Mouse (Mus musculus) bone marrow, adult 2 months (tissue): ENCODE results near the gene Lenep.

ENCODE experiments used
- CTCF ChIP-seq: fragments of 200-500 bp; IDR thresholded peaks from 2 replicates; pipeline ENCODE4 v1.5.1; 2011; ENCODE audit warnings: low read length, control low read depth; ENCODE audit not compliant: control insufficient read depth, insufficient read depth
- POLR2A ChIP-seq: fragments of 200-500 bp; IDR thresholded peaks from 2 replicates; pipeline ENCODE4 v1.6.1; 2011; ENCODE audit warnings: low read depth, mild to moderate bottlenecking, control low read depth, low read length, borderline replicate concordance; ENCODE audit not compliant: control insufficient read depth

- TF ChIP-seq CTCF (peak; percentile 79), POLR2A (no peak; the same call in 1 of the 2 replicates)
Measured at GRCm38 (mm10) chr3:89378394-89379067, 24.1 kb downstream of the Lenep start.
